Mouse (Mus musculus): ENCODE results near the gene Plod2.

- no peak for TF ChIP-seq EP300 (IDR thresholded peaks at IDR 0.05; ENCODE audit: insufficient read depth, low read depth, low read length)
- TF ChIP-seq POLR2A (IDR thresholded peaks at IDR 0.05; ENCODE audit: insufficient read depth, low read length), result no peak
- no peak for TF ChIP-seq CTCF (IDR thresholded peaks at IDR 0.05; ENCODE audit: low read depth, low read length)
These were observed 21.3 kb downstream of the Plod2 start for GRCm38 (mm10) chr9:92563306-92563705.
